Mouse (Mus musculus) midbrain, embryonic 11.5 days (tissue): ENCODE measurements around the gene Chtf18. TPM values are rescaled to one million over a fixed set of nuclear protein-coding genes. Genes with fewer than 3 reads are reported as not detected.

Experiments used
- ATAC-seq: fragments of 200-750 bp; cut with Nextera tagmentation; 2 replicates; pipeline ENCODE4 v1.8.0; 2017; ENCODE audit warnings: moderate TSS enrichment, moderate library complexity; ENCODE audit not compliant: low FRiP score
- DNase-seq: peaks from one replicate; pipeline ENCODE4 v3.0.0; 2015; ENCODE audit warnings: low spot score; ENCODE audit errors: missing footprints
- H3K27ac ChIP-seq: fragments of 300-500 bp; sonication (generic); 2 replicates; pipeline ENCODE4 v1.5.1; 2014; ENCODE audit warnings: low read depth, low read length
- H3K27me3 ChIP-seq: fragments of 300-500 bp; sonication (generic); 2 replicates; pipeline ENCODE4 v1.6.1; 2014; ENCODE audit warnings: mild to moderate bottlenecking, low read length, moderate library complexity, mixed read lengths; ENCODE audit not compliant: control insufficient read depth, insufficient read depth
- H3K36me3 ChIP-seq: fragments of 300-500 bp; sonication (generic); 2 replicates; pipeline ENCODE4 v1.6.1; 2014; ENCODE audit warnings: mild to moderate bottlenecking, low read length, moderate library complexity, mixed read lengths; ENCODE audit not compliant: control insufficient read depth, insufficient read depth
- H3K4me1 ChIP-seq: fragments of 300-500 bp; sonication (generic); 2 replicates; pipeline ENCODE4 v1.6.1; 2014; ENCODE audit warnings: low read length; ENCODE audit not compliant: control insufficient read depth, insufficient read depth
- H3K4me2 ChIP-seq: fragments of 300-500 bp; sonication (generic); 2 replicates; pipeline ENCODE4 v1.6.1; 2014; ENCODE audit warnings: mild to moderate bottlenecking, moderate library complexity
- H3K4me3 ChIP-seq: fragments of 300-500 bp; sonication (generic); 2 replicates; pipeline ENCODE4 v1.5.1; 2014; ENCODE audit warnings: low read depth, low read length
- H3K9ac ChIP-seq: fragments of 300-500 bp; sonication (generic); 2 replicates; pipeline ENCODE4 v1.6.1; 2014; ENCODE audit warnings: low read length
- H3K9me3 ChIP-seq: fragments of 300-500 bp; sonication (generic); 2 replicates; pipeline ENCODE4 v1.6.1; 2016; ENCODE audit warnings: low read length; ENCODE audit not compliant: control insufficient read depth
- WGBS: fragments of 180-500 bp; shearing (Covaris S2); extraction: QIAGEN DNeasy Blood & Tissue Kit; methylation state at CpG from one replicate; pipeline ENCODE4 v1.1.7; 2014; 5-methylcytosine and 5-hydroxymethylcytosine counted together
- polyA plus RNA-seq: library from polyadenylated mRNA; unstranded; fragments of >200 nt; fragmentation: Nextera tagmentation; extraction: Ambion mirVana; gene quantifications from 2 replicates; pipeline ENCODE4 v1.2.1, GENCODE M21; 2014

Gene Chtf18
- polyA plus RNA-seq, 1 experiment from 2014 or later: 17.3 TPM

DNA sequence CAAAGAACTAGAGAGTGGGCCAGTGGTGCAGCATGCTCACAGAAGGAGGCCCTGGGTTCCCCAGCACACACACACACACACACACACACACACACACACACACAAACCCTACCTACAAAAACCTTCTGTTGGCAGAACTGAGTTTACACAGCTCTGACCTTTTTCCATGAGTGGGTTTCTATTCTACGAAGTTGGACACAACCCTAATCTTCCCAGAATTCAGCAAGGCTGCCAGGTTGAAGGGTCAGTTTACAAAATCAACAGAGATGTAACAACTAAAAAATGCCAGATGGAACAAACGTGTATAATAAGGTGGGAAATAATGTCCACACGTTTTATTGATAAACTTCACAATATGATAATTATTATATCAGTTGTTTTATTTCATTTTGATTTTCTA is 30.5 kb upstream of the Chtf18 start:
- no peaks in the 10 kb centered on the region for H3K36me3 ChIP-seq
- DNase-seq: no peak
- H3K27ac ChIP-seq: no peak overlapping the region
- no peaks in the 10 kb centered on the region for H3K27me3 ChIP-seq
- H3K4me1 ChIP-seq: 0 out of 2 replicates have a peak, but pooled peaks cover 5% of the 10 kb centered on the region
- no peaks in the 10 kb centered on the region for H3K9me3 ChIP-seq
- 84% methylated on average over 3 of the region's 3 CpGs for WGBS
- no peak overlapping the region for H3K4me2 ChIP-seq
- no peak overlapping the region for H3K9ac ChIP-seq
- no peak for ATAC-seq
- no peak overlapping the region for H3K4me3 ChIP-seq

DNA sequence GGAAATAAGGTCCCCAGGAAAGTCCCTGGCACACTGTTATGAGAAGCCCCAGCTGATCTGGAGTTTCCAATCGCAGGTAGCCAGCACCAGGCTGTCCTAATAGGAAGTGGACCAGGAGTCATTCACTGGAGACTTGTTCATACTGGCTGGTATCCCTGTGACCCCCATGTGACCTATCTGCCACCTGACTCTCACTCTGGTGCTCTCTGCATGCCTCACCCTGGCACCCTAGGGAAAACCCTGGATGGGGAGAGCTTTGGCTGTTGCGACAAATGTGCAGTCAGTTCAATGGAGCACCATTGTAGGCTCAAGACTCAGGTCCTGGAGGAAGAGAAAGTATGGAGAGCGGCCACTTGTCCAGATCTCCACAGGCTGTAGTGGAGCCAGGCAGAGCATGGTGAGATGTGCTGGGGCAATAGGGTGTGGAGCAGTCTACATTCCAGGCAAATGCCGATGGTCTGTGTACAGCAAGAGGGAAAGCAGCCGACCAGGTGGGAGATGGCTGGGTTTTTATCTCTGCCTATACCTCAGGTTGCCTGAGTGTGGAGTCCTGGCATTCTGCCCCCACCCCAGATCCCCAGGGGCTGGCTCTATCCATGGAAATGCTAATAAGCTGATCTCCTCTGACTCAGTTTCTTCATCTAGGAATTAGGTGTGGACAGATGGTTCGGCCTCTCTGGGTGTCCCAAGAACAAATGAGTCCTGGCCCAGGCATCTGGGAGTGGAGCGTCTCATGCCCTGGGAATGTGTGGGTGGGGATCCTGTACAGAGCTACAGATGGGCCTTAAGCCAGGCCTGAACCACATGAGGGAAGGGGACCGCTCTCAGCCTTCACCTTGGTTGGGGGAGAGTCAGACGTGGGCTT is 29.4 kb upstream of the Chtf18 start:
- no peak for ATAC-seq
- no peak for DNase-seq
- Histone ChIP-seq H3K9me3 (no peaks in the 10 kb centered on the region), H3K27ac (no peak overlapping the region), H3K36me3 (no peaks in the 10 kb centered on the region), H3K27me3 (no peaks in the 10 kb centered on the region), H3K4me1 (no peaks in the 10 kb centered on the region), H3K4me3 (no peak overlapping the region), H3K9ac (no peak overlapping the region), H3K4me2 (no peak overlapping the region)
- 88% methylated on average over 9 of the region's 9 CpGs for WGBS

DNA sequence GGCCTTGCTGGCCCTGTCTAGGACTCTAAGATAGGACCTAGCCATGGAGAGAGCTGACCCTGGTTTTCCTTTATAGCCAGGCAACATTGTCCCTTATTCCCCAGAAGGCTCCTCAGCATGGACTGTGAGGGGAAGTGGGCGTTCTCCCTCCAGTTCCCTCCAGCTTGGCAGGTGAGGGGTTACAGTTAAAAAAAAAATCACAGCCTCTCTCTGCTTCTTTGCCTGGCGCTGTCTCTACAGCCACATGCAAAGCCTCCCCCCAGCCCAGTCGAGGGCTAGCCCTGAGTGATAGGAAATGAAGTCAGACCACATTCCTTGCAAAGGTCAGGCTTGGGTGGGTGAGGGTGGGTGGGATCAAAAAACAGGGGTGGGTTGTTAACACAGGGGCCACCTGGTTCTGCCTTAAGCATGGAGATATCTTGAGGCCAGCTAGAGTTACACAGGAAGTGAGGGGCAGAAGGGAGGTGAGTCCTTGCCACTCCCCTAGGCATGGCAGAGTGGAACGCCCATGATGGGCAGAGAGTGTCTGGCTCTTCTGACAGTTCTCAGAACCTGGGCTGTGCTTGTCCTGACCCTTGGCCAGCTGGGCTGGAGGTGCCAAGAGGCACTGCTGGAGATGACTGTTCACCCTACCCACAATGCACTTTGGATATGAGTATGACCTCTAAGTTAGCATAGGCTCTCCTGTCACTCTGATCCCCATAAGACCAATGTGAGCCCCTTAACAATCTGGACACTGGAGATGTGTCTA is 28.6 kb upstream of the Chtf18 start:
- no peaks in the 10 kb centered on the region for H3K36me3 ChIP-seq
- no peak for ATAC-seq
- no peak overlapping the region for H3K4me3 ChIP-seq
- H3K27me3 ChIP-seq: no peaks in the 10 kb centered on the region
- H3K27ac ChIP-seq: no peak overlapping the region
- no peak overlapping the region for H3K4me2 ChIP-seq
- H3K9me3 ChIP-seq: no peaks in the 10 kb centered on the region
- no peak for DNase-seq
- H3K4me1 ChIP-seq: no peaks in the 10 kb centered on the region
- H3K9ac ChIP-seq: no peak overlapping the region
- WGBS: 70% methylated on average over 4 of the region's 4 CpGs

DNA sequence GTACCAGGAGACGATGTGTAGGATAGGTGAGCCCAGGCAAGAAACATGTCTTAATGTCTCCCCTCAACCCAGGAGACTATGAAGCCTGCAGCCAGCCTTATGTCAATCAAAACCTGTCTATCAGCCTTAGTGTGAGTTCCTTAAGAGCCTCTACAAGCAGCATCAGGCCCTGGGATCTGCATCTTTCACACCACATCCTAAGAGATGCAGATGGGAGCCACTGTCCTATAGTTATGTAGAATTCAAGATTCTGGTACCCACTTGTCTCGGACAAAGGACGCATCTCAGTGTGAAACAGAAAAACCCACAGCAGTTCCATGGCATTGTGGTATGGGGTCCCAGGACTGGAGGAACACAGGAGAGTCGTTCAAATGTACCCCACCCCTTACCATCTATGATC is 27.9 kb upstream of the Chtf18 start:
- no peak for ATAC-seq
- H3K27ac ChIP-seq: no peak overlapping the region
- no peaks in the 10 kb centered on the region for H3K4me1 ChIP-seq
- H3K9me3 ChIP-seq: no peaks in the 10 kb centered on the region
- no peak for DNase-seq
- H3K36me3 ChIP-seq: no peaks in the 10 kb centered on the region
- H3K27me3 ChIP-seq: no peaks in the 10 kb centered on the region
- no peak overlapping the region for H3K4me3 ChIP-seq
- H3K9ac ChIP-seq: no peak overlapping the region; the same call in 1 of the 2 replicates
- WGBS: 83% methylated on average over 4 of the region's 4 CpGs
- no peak overlapping the region for H3K4me2 ChIP-seq

DNA sequence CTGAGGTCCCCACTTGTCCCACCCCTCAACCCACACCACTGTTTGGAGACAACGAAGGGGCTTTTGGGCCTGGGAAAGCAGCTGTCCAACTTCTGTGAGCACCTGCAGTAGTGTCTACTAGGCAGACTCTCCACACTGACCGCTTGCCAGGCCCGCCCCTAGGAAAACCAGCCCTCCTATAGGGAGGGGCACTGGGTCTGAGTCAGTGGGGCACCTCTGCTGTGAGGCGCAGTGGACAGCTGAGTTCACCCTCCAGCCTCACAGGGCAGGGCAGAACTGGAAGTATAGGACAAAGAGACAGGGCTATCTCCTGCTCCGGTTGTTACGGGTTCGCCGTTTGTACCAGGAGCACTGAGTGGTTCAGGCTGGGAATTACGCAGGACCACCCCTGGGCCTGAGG is 27.0 kb upstream of the Chtf18 start, which contains the start of gene Msln:
TSS of gene Msln (minus strand) at position 138 of the 400 bp plus-strand sequence.
- WGBS: 87% methylated on average over 9 of the region's 9 CpGs
- Histone ChIP-seq H3K27ac (no peak within 1 kb of the TSS), H3K4me2 (no peak within 1 kb of the TSS), H3K9ac (no peak within 1 kb of the TSS; the same call in 1 of the 2 replicates), H3K4me3 (no peak within 1 kb of the TSS), H3K27me3 (no peaks in the 10 kb centered on the region), H3K4me1 (no peaks in the 10 kb centered on the region), H3K36me3 (no peaks in the 10 kb centered on the region), H3K9me3 (no peaks in the 10 kb centered on the region)
- no peak for ATAC-seq
- DNase-seq: no peak

DNA sequence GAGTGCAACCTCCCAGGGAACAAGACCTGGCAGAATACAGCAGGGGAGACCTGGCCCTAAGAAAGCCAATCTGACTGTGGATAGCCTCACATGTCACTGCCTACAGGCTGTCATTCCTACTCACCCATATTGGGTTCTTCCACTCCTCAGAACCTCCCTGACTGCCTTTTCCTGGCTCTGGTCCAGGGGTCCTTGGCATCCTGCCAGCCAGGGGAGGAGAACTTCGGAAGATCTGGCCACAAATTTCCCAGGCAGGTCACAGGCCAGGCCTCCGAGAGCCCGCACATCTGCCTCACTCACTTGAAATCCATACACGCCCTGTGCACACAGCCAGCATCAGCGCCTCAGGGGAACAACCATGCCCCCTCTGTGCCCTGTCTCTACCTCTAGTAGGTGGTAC is 24.2 kb upstream of the Chtf18 start:
- Histone ChIP-seq H3K4me1 (no peaks in the 10 kb centered on the region), H3K27me3 (no peaks in the 10 kb centered on the region), H3K4me2 (no peak overlapping the region), H3K4me3 (no peak overlapping the region), H3K36me3 (no peaks in the 10 kb centered on the region), H3K9ac (no peak overlapping the region), H3K9me3 (no peaks in the 10 kb centered on the region), H3K27ac (no peak overlapping the region)
- WGBS: 72% methylated on average over 5 of the region's 5 CpGs
- DNase-seq (peak; percentile 17), ATAC-seq (no peak)

DNA sequence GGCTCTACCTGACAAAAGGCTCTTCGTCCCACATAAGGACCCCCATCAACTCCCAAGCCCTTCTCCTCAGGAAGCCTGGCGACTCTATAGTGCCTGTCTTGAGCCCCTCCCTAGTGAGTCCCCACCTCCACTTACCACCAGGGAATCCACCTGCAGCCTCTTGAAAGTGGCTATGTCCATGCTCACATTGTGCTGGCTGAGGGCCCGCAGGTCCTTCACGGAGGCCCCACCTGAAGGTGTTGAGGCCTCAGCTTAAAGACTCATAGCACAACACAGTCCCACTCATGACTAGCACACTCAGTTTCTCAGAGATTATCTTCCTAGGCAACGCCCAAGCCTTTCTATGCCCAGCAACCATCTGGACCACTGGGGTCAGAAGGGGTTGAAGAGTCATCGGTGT is 22.1 kb upstream of the Chtf18 start:
- no peak overlapping the region for H3K4me2 ChIP-seq
- no peak overlapping the region for H3K9ac ChIP-seq
- 76% methylated on average over 6 of the region's 6 CpGs for WGBS
- H3K36me3 ChIP-seq: no peaks in the 10 kb centered on the region
- H3K27me3 ChIP-seq: no peaks in the 10 kb centered on the region
- H3K27ac ChIP-seq: no peak overlapping the region
- no peaks in the 10 kb centered on the region for H3K4me1 ChIP-seq
- H3K4me3 ChIP-seq: no peak overlapping the region
- DNase-seq: peak; percentile 4
- no peaks in the 10 kb centered on the region for H3K9me3 ChIP-seq
- ATAC-seq: no peak

DNA sequence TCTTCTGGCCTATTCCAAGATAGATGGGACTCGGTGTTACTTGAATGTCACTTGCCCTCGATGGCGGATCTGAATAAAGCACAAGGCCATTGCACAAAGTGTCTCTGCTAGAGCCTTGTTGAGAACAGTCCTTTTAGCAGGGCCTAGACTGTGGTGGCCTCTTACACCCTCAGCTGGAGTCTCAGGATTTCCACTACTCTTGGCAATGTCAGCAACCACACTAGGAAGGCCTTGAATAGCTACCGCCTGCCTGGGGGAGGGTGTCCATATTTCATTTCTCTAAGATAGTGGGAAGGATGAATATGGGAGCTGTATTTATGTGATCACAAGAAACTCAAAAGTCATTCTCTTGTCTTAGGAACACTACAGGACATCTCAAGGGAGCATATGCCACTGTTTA is 21.0 kb upstream of the Chtf18 start:
- DNase-seq (no peak), ATAC-seq (no peak)
- Histone ChIP-seq H3K4me3 (no peak overlapping the region), H3K4me1 (no peaks in the 10 kb centered on the region), H3K4me2 (no peak overlapping the region), H3K27ac (no peak overlapping the region), H3K27me3 (no peaks in the 10 kb centered on the region), H3K36me3 (no peaks in the 10 kb centered on the region), H3K9ac (no peak overlapping the region), H3K9me3 (no peaks in the 10 kb centered on the region)
- 88% methylated on average over 4 of the region's 4 CpGs for WGBS

DNA sequence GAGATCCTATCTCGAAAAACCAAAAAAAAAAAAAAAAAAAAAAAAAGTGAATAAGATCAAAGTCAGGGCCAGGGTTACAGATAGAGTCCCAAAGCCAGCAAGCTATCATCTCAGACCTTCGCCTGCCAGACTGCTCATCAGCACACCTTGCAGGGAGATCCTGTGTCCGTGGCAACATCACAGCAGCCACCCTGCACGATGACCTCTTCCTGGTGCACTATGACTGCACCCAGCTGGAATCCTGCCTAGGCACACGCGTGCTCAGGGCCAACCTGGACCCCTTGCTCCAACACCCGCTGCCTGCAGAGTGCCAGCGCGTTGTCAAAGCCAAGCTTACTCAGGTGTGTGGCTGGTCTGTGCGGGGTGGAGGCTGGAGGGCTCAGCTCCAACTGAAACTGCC is 17.1 kb upstream of the Chtf18 start:
- Histone ChIP-seq H3K27me3 (no peaks in the 10 kb centered on the region), H3K36me3 (no peaks in the 10 kb centered on the region), H3K9me3 (no peaks in the 10 kb centered on the region), H3K27ac (no peak overlapping the region), H3K4me3 (no peak overlapping the region), H3K4me2 (no peak overlapping the region), H3K4me1 (no peaks in the 10 kb centered on the region), H3K9ac (no peak overlapping the region)
- 82% methylated on average over 10 of the region's 10 CpGs for WGBS
- no peak for DNase-seq
- no peak for ATAC-seq
